13 mouse cellular contexts compared by ENCODE assay signal in genomic region chr1:156584175-156584574, GRCm38 (mm10). TPM values are rescaled to one million over a fixed set of nuclear protein-coding genes. Genes with fewer than 3 reads are reported as not detected.
DNase-seq lines count a peak whose midpoint lies in the region; ATAC-seq and TF ChIP-seq lines count a peak whose summit lies in the region.
"Had no signal": no experiment of that assay in that cellular context is flagged by ENCODE, and none has a peak within 500 bp of the region (broad histone marks: within the 10 kb centered on the region; RNA-seq: fewer than 3 reads in every experiment).

No protein-coding gene starts in this region.

- H3K4me3 ChIP-seq in embryonic facial prominence, embryonic 11.5 days (ENCODE audit: low read depth, low read length): no peak overlapping the region
- H3K4me3 ChIP-seq in embryonic facial prominence, embryonic 10.5 days: no peak overlapping the region
- H3K4me3 ChIP-seq in liver, adult 2 months (ENCODE audit: insufficient read depth, low read depth, low read length): no peak overlapping the region
- H3K4me3 ChIP-seq in liver, embryonic 12.5 days: no peak overlapping the region
- H3K4me3 ChIP-seq: forebrain, embryonic 10.5 days; kidney, embryonic 15.5 days; liver, embryonic 13.5 days; midbrain, embryonic 13.5 days had no signal

- peaks cover 28% of the 10 kb centered on the region for H3K79me2 ChIP-seq in liver, adult 2 months (ENCODE audit: control insufficient read depth, insufficient read depth, low read length)

- no peaks in the 10 kb centered on the region for H3K9me3 ChIP-seq in embryonic facial prominence, embryonic 11.5 days (replicated peaks; ENCODE audit: control insufficient read depth, low read length)
- no peaks in the 10 kb centered on the region for H3K9me3 ChIP-seq in embryonic facial prominence, embryonic 10.5 days
- no peaks in the 10 kb centered on the region for H3K9me3 ChIP-seq in liver, embryonic 12.5 days (replicated peaks)
- H3K9me3 ChIP-seq: kidney, embryonic 15.5 days; liver, embryonic 13.5 days; midbrain, embryonic 13.5 days had no signal

- no peaks in the 10 kb centered on the region for H3K36me3 ChIP-seq in embryonic facial prominence, embryonic 11.5 days (replicated peaks; ENCODE audit: control insufficient read depth, insufficient read depth, low read depth, low read length)
- H3K36me3 ChIP-seq in embryonic facial prominence, embryonic 10.5 days (replicated peaks): peaks cover 11% of the 10 kb centered on the region; the same call in 1 of the 2 replicates
- no peaks in the 10 kb centered on the region for H3K36me3 ChIP-seq in liver, adult 2 months (ENCODE audit: control insufficient read depth, insufficient read depth, low read length)
- 0 out of 2 replicates have a peak, but pooled peaks cover 4% of the 10 kb centered on the region for H3K36me3 ChIP-seq in liver, embryonic 12.5 days
- H3K36me3 ChIP-seq: liver, embryonic 13.5 days; midbrain, embryonic 13.5 days had no signal

- no peak for ATAC-seq in embryonic facial prominence, embryonic 11.5 days (replicated peaks; ENCODE audit: insufficient number of reproducible peaks, low FRiP score, low TSS enrichment, low read depth)
- ATAC-seq in liver, embryonic 12.5 days: no peak
- ATAC-seq: midbrain, embryonic 13.5 days had no signal

- TF ChIP-seq CTCF in liver, adult 2 months (IDR thresholded peaks at IDR 0.05; ENCODE audit: low read depth, low read length): peak; percentile 24; the same call in 1 of the 2 replicates
- TF ChIP-seq CTCF in brain, embryonic 14.5 days (IDR thresholded peaks at IDR 0.05; ENCODE audit: borderline replicate concordance, extremely low read depth, insufficient read depth, insufficient read length): no peak

- no peak overlapping the region for H3K9ac ChIP-seq in embryonic facial prominence, embryonic 11.5 days (replicated peaks; ENCODE audit: low read length)
- no peak overlapping the region for H3K9ac ChIP-seq in liver, adult 2 months (ENCODE audit: low read depth, low read length)
- H3K9ac ChIP-seq in liver, embryonic 12.5 days: no peak overlapping the region
- H3K9ac ChIP-seq: kidney, embryonic 15.5 days; liver, embryonic 13.5 days; midbrain, embryonic 13.5 days had no signal

- no peaks in the 10 kb centered on the region for H3K27me3 ChIP-seq in embryonic facial prominence, embryonic 11.5 days (ENCODE audit: control insufficient read depth, insufficient read depth, low read length)
- H3K27me3 ChIP-seq in embryonic facial prominence, embryonic 10.5 days (replicated peaks; ENCODE audit: low read depth, poor library complexity, severe bottlenecking): no peaks in the 10 kb centered on the region
- H3K27me3 ChIP-seq in liver, adult 2 months (ENCODE audit: control insufficient read depth, insufficient read depth, low read length): no peaks in the 10 kb centered on the region
- no peaks in the 10 kb centered on the region for H3K27me3 ChIP-seq in liver, embryonic 12.5 days (replicated peaks)
- H3K27me3 ChIP-seq: kidney, embryonic 15.5 days; liver, embryonic 13.5 days; midbrain, embryonic 13.5 days had no signal

- peak; percentile 6 for DNase-seq in embryonic facial prominence, embryonic 11.5 days (ENCODE audit: low spot score)
- DNase-seq in embryonic facial prominence, embryonic 10.5 days (ENCODE audit: low spot score): no peak
- no peak for DNase-seq in liver, adult 2 months (ENCODE audit: extremely low read depth, low read depth, low spot score)
- DNase-seq in A20 (ENCODE audit: low read depth, low spot score): peak; percentile 59
- peak; percentile 27 for DNase-seq in brain, embryonic 14.5 days (ENCODE audit: low read depth)
- no peak for DNase-seq in gastrocnemius, adult 18-20 months (ENCODE audit: low spot score)
- no peak for DNase-seq in adrenal gland, adult 2 months
- DNase-seq: heart, adult 18-20 months; liver, embryonic 13.5 days had no signal

- no peaks in the 10 kb centered on the region for H3K4me1 ChIP-seq in embryonic facial prominence, embryonic 11.5 days (ENCODE audit: control insufficient read depth, insufficient read depth, low read length)
- no peaks in the 10 kb centered on the region for H3K4me1 ChIP-seq in embryonic facial prominence, embryonic 10.5 days
- no peaks in the 10 kb centered on the region for H3K4me1 ChIP-seq in liver, adult 2 months (ENCODE audit: control insufficient read depth, insufficient read depth, low read length)
- H3K4me1 ChIP-seq in liver, embryonic 12.5 days: 0 out of 2 replicates have a peak, but pooled peaks cover 5% of the 10 kb centered on the region
- H3K4me1 ChIP-seq: forebrain, embryonic 10.5 days had no signal

- 81% methylated on average over 1 of the region's 1 CpGs for WGBS in embryonic facial prominence, embryonic 11.5 days
- WGBS in embryonic facial prominence, embryonic 10.5 days: 85% methylated on average over 1 of the region's 1 CpGs
- WGBS in liver, adult 2 months: 55% methylated on average over 1 of the region's 1 CpGs
- 65% methylated on average over 1 of the region's 1 CpGs for WGBS in liver, embryonic 12.5 days (ENCODE audit: insufficient replicate concordance)

- TF ChIP-seq POLR2A in liver, adult 2 months (IDR thresholded peaks at IDR 0.05; ENCODE audit: extremely low read depth, insufficient read depth, low read length): no peak
- no peak for TF ChIP-seq POLR2A in brain, embryonic 14.5 days (IDR thresholded peaks at IDR 0.05; ENCODE audit: borderline replicate concordance, extremely low read depth, insufficient read depth, insufficient read length, poor library complexity, severe bottlenecking)

- H3K27ac ChIP-seq in embryonic facial prominence, embryonic 11.5 days (replicated peaks; ENCODE audit: low read depth, low read length): no peak overlapping the region
- H3K27ac ChIP-seq in embryonic facial prominence, embryonic 10.5 days (replicated peaks): no peak overlapping the region
- no peak overlapping the region for H3K27ac ChIP-seq in liver, adult 2 months (replicated peaks; ENCODE audit: insufficient read depth, low read depth, low read length)
- no peak overlapping the region for H3K27ac ChIP-seq in liver, embryonic 12.5 days
- H3K27ac ChIP-seq: forebrain, embryonic 10.5 days; kidney, embryonic 15.5 days; liver, embryonic 13.5 days; midbrain, embryonic 13.5 days had no signal

- no peak overlapping the region for H3K4me2 ChIP-seq in embryonic facial prominence, embryonic 11.5 days (ENCODE audit: low read depth, low read length)
- no peak overlapping the region for H3K4me2 ChIP-seq in liver, embryonic 12.5 days
- H3K4me2 ChIP-seq: kidney, embryonic 15.5 days; liver, embryonic 13.5 days; midbrain, embryonic 13.5 days had no signal

RNA-seq across cellular contexts. Expression of gene Abl2, which starts 25.6 kb away (rescaled TPM):
- 3.9 and 4.9 TPM in 2 replicates for polyA plus RNA-seq in embryonic facial prominence, embryonic 11.5 days (2014; fragmentation: Nextera tagmentation; extraction: Ambion mirVana)
- polyA plus RNA-seq in embryonic facial prominence, embryonic 10.5 days (2016; fragmentation: Nextera tagmentation; extraction: Ambion mirVana): 5.8 and 6.0 TPM in 2 replicates
- 3.2 and 4.4 TPM in 2 replicates for total RNA-seq in liver, adult 2 months (2014; rRNA removed)
- 2.3 and 2.6 TPM in 2 replicates for polyA plus RNA-seq in liver, adult 2 months (2012; rRNA removed)
- polyA plus RNA-seq in liver, embryonic 12.5 days (2016; fragmentation: Nextera tagmentation; extraction: Ambion mirVana): 2.4 and 2.5 TPM in 2 replicates
- polyA plus RNA-seq in brain, embryonic 14.5 days (2012; rRNA removed): 12.7 and 22.1 TPM in 2 replicates
- total RNA-seq in gastrocnemius, adult 18-20 months (2021): 10 to 100 TPM; 21.3 to 23.1 TPM
- 10 to 100 TPM; 19.6 to 22.1 TPM for total RNA-seq in adrenal gland, adult 2 months (2021)
- 4.6 and 6.1 TPM in 2 replicates for polyA plus RNA-seq in adrenal gland, adult 2 months (2012; rRNA removed)

Comparison
In these comparisons a context has a peak if more than half of its experiments do, and no peak if none do; other contexts are left out.
1. DNase-seq: peak in embryonic facial prominence, embryonic 11.5 days (single experiment), A20 (single experiment) and brain, embryonic 14.5 days (single experiment); none in embryonic facial prominence, embryonic 10.5 days (single experiment), liver, adult 2 months (single experiment), gastrocnemius, adult 18-20 months (single experiment) and adrenal gland, adult 2 months (single experiment).